Mouse (Mus musculus) neutrophil, adult 59 days (primary cell): Measurements from ENCODE around the gene Slc22a7. TPM values are rescaled to one million over a fixed set of nuclear protein-coding genes. Genes with fewer than 3 reads are reported as not detected.

Source experiments
- total RNA-seq, 2 experiments: library from RNA; stranded (reverse); gene quantifications; 1 replicate in 1 of 2; 2 replicates in 1 of 2; pipeline ENCODE4 v1.2.4; 2023

Gene Slc22a7
- total RNA-seq = not detected

DNA sequence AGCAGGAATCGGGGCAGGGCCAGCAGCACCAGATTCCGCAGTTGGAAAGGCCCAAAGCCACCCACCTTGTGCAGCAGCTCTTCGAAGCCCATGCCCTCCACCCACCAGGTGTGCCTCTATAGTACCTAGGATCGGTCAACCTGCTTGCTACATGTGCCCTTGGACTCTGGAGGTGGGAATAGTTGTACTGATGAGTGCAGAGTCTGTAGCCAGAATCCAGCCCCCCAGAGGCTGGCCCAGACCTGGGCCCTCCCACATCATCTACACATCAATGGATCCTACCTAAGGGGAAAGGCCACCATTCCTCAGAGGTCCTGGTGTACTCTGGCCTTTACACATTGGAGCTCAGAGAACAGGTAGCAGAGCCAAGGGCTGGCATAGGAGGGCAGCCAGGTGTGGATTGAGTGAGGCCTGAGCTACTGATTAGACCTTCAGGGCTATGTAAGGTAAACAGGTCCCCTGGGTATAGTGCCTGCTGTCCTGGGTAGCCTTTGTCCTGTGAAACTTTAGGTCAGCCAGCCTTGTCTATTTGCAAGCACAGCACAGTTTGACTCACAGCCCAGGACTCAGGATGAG is at the start of gene Slc22a7:
Gene Slc22a7 (minus strand): TSS at position 160 of the 576 bp plus-strand sequence.

GRCm38 (mm10) chr17:46487431-46487830 is 49.2 kb upstream of the Slc22a7 start, which contains the start of gene Ttbk1:
Gene Ttbk1, minus strand, starts transcription at chr17:46487675.

GRCm38 (mm10) chr17:46428761-46429414 is 9.4 kb downstream of the Slc22a7 start, which contains the start of gene Crip3:
Gene Crip3, plus strand, starts transcription at chr17:46428926.

GRCm38 (mm10) chr17:46383294-46384060 is 54.8 kb downstream of the Slc22a7 start, which contains the start of gene Zfp318:
Gene Zfp318, plus strand, starts transcription at chr17:46383731.

Other genes starting within 250 kb of the Slc22a7 start
- gene Polh, start 235.8 kb downstream of the Slc22a7 start, total RNA-seq = 10 to 100 TPM; 18.3 to 20.1 TPM
- 10 to 100 TPM; 21.3 to 22.6 TPM for gene Xpo5, start 235.7 kb downstream of the Slc22a7 start, total RNA-seq
- gene Polr1c, start 190.4 kb downstream of the Slc22a7 start, total RNA-seq = 10 to 100 TPM; 20.6 to 23.0 TPM
- 10 to 100 TPM; 86.2 to 94.1 TPM for gene Yipf3, start 190.4 kb downstream of the Slc22a7 start, total RNA-seq
- gene Lrrc73, start 184.9 kb downstream of the Slc22a7 start, total RNA-seq = 1 to 10 TPM; 1.0 to 1.2 TPM
- 10 to 100 TPM; 23.3 to 27.7 TPM for gene Tjap1, start 155.4 kb downstream of the Slc22a7 start, total RNA-seq
- not detected for gene Dlk2, start 141.0 kb downstream of the Slc22a7 start, total RNA-seq
- 1 to 10 TPM; 5.3 to 5.9 TPM for gene Abcc10, start 110.1 kb downstream of the Slc22a7 start, total RNA-seq
- 1 to 10 TPM; 5.0 to 9.9 TPM for gene Zfp318, start 54.7 kb downstream of the Slc22a7 start, total RNA-seq
- not detected for gene Crip3, start 9.5 kb downstream of the Slc22a7 start, total RNA-seq
- not detected for gene Ttbk1, start 49.2 kb upstream of the Slc22a7 start, total RNA-seq
- 1 to 10 TPM; 3.7 to 5.4 TPM for gene Dnph1, start 58.3 kb upstream of the Slc22a7 start, total RNA-seq
- 1 to 10 TPM; 3.3 to 4.3 TPM for gene Cul9, start 107.9 kb upstream of the Slc22a7 start, total RNA-seq
- gene Srf, start 117.7 kb upstream of the Slc22a7 start, total RNA-seq = 10 to 100 TPM; 51.5 to 56.3 TPM
- gene Ptk7, start 191.0 kb upstream of the Slc22a7 start, total RNA-seq = under 1 TPM; 0.33 to 0.57 TPM
- gene Klc4, start 207.6 kb upstream of the Slc22a7 start, total RNA-seq = 10 to 100 TPM; 22.9 to 26.0 TPM
- gene Mrpl2, start 207.8 kb upstream of the Slc22a7 start, total RNA-seq = 10 to 100 TPM; 22.4 to 22.6 TPM
- gene Cul7, start 211.9 kb upstream of the Slc22a7 start, total RNA-seq = 1 to 10 TPM; 3.5 to 3.6 TPM
- 10 to 100 TPM; 13.3 to 16.9 TPM for gene Rrp36, start 235.9 kb upstream of the Slc22a7 start, total RNA-seq
- 10 to 100 TPM; 41.6 to 50.6 TPM for gene Mea1, start 240.3 kb upstream of the Slc22a7 start, total RNA-seq
- 10 to 100 TPM; 48.5 to 51.8 TPM for gene Klhdc3, start 242.5 kb upstream of the Slc22a7 start, total RNA-seq